Mouse (Mus musculus) megakaryocyte, embryonic 14.5 days (primary cell): ENCODE data around the gene Olfr487.
"Not testable (repeated sequence)": the region's sequence is repeated elsewhere in the genome, so short reads cannot be mapped to it uniquely, and the experiment has no call there.

Experiments used
- FLI1 ChIP-seq: IDR thresholded peaks from 2 replicates; pipeline ENCODE4 v1.6.1; 2012; ENCODE audit warnings: low read length, inconsistent platforms, mixed read lengths
- GATA1 ChIP-seq: IDR thresholded peaks from 3 replicates; pipeline ENCODE4 v1.6.1; 2012; ENCODE audit warnings: mixed read lengths, low read length, inconsistent platforms, borderline replicate concordance

GRCm38 (mm10) chr7:108191196-108191595 is 23.2 kb downstream of the Olfr487 start:
- TF ChIP-seq GATA1, FLI1: not testable (repeated sequence)
